Mouse (Mus musculus) cerebellum, adult 11 months (tissue): Measurements from ENCODE around the gene Coro7.

Source experiments
- DNase-seq: peaks from one replicate; pipeline ENCODE4 v3.0.0; 2022

The Coro7 gene

DNA sequence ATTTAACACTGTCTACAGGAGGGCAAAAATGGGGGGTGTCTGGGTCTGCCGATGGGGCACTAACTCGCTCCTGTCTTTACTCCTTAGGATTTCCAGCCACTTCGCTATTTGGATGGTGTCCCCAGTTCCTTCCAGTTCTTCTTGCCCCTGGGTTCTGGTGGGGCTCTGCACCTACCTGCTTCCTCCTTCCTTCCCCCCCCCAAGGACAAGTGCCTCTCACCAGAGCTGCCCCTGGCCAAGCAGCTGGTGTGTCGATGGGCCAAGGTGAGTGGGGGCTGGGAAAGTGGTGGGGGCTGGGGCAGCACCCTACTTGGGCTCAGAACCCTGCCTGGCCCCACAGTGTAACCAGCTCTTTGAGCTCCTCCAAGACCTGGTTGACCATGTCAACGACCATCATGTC is 68.4 kb downstream of the Coro7 start:
- DNase-seq, result no peak

- DNase-seq, result no peak
Measured at GRCm38 (mm10) chr16:4608532-4609059, 71.0 kb downstream of the Coro7 start.

DNA sequence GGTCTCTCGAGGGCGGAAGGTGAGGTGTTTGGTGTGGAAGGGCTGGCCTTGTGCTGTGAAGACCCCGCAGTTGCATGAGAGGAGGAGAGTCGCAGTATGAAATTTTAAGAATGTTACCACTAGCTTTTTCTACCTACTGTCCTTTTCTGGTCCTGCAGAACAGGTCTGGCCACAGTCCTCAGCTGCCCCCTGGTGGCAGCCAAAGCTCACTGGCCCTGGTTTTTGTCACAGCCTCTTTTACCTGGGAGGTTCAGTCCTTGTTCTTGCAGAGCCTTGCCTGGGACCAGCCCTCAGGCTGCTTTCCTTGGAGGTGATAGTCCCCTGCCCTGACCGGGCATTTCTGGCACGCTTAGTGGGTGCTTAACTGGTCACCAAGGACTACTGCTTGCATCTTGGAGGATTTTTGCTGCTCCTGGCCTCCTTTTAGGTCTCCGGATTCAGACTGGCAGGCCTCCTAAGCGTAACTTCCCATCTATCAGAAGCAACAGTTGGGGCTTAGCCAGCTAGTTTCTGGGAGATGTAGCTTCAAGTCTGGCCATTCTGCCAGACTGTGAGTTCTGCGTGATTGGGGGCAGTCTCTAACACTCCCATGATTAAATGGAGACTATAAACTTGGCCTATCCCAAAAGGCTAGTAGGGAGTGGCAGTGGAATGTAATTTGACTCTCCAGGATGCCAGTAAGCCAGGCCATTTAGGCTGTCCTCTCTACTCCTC is 71.6 kb downstream of the Coro7 start:
- peak; percentile 82 for DNase-seq

DNA sequence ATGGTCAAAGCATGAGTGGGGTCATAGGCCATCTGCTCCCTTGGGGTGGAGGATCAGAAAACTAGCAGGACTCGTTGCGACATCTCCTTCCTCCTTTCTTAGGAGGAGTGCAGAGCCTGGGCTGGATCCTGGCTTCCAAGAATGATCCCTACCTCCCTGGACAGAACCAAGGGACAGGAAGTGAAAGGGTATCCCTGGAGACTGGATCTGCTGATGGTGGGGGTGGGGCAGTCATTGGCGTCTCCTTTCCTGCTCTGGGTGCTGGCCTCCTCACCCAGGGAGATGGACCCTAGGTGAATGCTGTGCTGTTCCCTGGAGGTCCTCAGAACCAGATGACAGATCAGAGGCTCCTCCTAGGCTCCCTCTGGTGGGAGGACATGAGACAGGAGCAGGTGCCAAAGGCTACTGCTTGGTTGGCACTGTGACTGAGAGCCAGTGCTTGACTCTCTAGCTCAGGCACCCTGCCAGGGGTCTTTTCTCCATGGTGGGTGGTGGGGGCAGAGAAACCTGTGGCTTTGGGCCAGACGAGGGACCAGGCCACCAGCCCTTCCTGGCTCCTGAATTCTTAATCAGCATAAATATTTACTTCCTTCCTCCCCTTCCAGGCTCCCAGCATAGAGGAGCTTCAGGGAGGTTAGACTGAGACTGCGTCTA is 73.0 kb downstream of the Coro7 start:
- no peak for DNase-seq

GRCm38 (mm10) chr16:4605514-4606131 is 74.0 kb downstream of the Coro7 start:
- no peak for DNase-seq

DNA sequence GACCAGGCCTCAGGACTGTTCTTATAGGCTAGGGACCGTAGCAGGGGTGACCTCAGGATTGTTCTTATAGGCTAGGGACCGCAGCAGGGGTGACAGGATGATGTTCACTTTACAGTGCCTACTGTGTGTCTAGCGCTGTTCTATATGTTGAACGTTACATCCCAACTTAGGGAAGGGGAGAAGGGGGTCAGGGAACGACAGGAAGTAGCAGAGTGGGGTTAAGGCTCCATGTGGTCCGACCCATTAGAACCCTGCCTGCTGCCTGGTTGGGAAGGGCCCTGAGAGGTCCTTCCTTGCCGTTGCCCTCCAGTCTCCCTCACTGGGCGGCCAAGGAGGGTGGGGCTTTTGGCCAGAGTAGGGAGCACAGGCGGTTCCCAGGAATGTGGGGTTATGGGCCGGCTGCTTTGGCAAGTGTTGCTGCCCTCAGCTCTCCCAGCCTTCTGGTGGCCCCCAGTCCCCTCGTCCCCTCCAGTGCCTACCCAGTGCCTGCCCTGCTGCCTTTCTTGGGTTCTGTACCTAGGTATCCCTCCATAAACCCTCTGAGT is 75.2 kb downstream of the Coro7 start:
- no peak for DNase-seq

GRCm38 (mm10) chr16:4603453-4603837 is 76.1 kb downstream of the Coro7 start:
- no peak for DNase-seq

DNA sequence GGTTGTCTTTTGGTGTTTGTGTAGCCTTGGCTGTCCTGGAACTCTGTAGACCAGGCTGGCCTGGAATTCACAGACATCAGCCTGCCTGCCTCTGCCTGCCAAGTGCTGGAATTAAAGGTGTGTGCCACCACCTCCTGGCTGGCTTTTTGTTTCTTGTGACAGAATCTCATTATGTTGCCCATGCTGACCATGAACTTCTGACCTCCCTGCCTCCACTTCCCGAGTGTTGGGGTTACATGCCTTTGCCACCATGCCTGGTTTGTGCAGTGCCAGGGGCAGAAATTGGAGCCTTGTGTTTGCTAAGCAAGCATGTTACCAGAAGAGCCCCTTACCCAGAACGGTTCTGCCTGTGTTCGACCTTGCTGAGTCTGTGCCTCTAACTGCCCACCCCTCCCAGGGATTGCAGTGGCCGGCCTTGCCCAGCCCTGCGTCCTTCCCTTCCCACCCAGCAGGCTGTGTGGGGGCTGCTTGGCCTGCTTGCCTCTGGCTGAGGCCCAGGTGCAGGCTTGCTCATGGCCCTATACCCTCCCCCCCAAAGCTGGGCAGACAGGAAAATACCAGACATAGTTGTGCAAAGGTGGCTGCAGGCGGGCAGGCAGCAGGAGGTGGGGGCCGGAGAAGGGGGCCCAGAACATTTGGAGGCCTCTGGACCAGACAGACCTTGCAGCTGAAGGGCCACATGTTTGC is 76.7 kb downstream of the Coro7 start:
- DNase-seq, result no peak

- no peak for DNase-seq
Measured at GRCm38 (mm10) chr16:4602189-4602588, 77.4 kb downstream of the Coro7 start.

DNA sequence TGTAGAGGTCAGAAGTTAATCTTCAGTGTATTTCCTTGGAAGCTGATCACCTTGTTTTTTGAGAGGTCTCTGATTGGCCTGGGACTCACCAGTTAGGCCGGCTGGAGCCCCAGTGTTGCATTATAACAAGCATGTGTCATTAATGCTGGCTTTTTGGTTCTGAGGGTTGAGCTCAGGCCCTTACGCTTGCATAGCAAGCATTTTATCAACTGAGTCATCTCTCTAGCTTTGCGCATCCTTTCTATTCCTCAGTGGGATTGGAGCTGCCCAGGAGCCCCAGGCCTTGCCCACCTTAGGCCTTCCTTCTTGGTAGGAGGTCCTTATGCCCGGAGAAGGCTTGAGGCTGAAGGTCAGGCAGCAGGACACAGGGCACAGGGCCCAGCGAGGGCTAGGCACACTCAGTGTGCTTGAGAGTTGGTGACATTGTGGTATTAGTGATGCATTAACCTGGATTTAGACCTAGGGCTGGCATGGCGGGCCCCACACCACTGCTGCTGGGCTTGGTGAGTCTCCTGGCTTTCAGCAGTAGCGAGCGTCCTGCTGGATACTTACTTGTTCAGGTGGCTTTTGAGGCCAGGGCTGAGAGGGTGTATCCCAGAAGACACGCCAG is 78.8 kb downstream of the Coro7 start:
- DNase-seq, result no peak

- DNase-seq, result no peak
Measured at GRCm38 (mm10) chr16:4599616-4600015, 80.0 kb downstream of the Coro7 start.

DNA sequence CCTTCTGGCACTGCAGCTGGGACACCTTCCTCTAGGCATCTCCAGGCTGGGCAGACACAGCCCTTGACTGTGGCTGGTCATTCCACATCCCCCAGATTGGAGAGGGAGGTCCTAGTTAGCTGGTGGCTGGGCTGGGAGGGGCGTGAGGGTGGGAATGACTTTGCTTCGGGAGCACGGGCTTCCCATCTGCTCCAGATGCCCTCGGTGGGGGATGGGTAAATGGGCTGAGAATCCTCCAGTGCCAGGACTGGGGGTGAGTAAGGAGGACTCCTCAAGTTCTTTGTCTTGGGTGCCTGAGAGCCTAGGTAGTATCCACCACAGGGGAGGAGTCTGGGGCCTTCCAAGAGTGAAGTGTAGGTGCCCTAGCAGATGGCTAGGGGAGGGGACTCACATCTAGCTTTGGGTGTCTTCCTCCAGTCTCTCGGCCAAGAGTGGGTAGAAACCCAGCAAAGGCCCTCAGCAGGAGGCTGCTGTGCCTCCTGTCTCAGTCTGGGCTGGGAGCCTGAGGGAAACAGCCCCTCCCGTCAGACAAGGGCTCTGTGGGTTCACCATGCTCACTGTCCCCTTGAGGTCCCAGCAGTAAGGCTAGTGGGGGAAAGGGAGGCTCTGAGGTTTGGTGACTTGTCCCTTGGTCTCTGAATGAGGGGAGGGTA is 80.6 kb downstream of the Coro7 start:
- no peak for DNase-seq

GRCm38 (mm10) chr16:4598041-4598440 is 81.5 kb downstream of the Coro7 start:
- DNase-seq, result no peak

DNA sequence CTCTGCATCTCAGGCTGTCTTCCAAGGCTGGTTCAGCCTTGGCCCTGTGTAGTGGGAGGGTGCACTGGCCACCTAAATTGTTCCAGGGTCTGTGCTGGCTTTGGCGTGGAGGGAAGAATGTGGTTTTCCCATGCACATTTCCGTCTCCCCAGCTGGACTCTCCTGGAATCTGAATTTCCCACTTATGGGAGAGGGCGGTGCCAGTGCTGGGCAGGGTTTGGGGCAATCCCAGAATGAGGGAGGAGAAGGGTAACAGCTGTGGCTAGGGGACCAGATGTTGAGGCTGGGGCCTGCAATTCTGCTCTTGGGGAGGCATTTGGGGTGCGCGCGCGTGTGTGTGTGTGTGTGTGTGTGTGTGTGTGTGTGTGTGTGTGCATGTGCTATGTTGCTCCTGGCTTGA is 82.3 kb downstream of the Coro7 start:
- DNase-seq, result no peak

DNA sequence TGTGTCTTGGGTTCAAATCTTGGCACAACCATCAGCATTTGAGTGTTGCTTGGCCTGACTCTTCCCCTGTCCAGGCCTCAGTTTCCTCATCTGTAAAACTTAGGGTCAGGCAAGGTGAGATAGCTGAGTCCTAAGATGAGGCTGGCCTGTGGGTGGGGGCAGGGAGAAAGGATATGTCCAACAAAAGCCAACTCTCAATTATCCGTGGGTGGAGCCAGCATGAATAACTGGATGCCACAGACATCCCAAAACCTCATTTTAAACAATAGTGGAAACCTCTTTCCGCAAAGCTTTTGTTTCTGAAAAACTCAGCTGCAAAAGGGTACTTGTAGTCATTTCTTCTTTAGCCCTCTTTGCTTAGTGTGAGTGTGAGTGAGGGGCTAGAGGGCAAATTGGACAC is 82.7 kb downstream of the Coro7 start:
- DNase-seq, result no peak

DNA sequence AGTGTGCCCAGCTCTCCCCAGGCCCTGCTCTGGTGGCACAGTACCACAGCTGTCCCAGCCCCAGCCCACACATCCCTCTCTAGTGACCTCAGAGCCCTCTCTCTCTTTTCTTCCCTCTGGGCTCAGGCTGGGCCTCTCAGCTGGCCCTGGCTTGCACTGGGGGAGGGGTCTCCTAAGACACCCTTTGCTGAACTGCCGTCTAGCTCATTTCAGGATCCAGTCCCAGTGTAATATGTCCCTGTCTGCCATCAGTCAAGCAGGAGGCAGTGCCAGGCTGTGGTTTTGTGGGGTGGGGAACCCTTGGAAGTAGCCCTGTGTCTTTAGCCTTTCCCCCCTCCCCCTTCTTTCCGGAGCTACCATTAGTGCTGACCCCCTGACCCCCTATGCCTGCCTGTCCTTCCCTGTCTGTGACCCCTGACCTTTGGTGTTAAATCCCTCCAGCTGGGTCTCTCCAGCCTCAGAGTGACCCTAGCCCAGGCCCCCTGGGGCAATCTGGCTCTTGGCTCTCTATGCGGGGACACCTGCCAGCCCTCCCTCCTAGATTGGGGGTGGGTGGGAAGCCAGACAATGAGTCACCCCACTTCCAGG is 83.3 kb downstream of the Coro7 start:
- DNase-seq, result no peak

DNA sequence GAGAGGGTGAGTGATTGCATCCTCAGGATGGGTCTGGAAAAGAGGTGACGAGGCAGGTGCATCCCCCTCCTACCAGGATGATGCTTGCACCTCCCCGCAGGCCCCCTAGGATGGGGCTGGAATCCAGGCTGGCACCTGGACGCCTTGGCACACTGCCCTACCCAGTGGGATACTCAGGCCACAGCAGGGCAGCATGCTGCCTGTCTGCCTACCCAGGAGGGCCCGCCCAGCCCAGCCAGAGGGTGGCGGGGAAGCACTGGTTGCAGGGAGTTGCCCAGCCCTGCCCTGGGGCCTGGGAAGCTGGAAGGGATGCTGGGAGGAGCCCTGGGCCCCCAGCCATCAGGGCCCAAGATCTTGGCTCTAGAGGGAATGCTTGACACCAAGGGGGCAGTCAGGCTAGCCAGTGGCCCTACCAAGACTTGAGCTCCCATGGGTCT is 84.0 kb downstream of the Coro7 start:
- peak; percentile 60 for DNase-seq

- no peak for DNase-seq
Measured at GRCm38 (mm10) chr16:4594814-4595526, 84.6 kb downstream of the Coro7 start.

DNA sequence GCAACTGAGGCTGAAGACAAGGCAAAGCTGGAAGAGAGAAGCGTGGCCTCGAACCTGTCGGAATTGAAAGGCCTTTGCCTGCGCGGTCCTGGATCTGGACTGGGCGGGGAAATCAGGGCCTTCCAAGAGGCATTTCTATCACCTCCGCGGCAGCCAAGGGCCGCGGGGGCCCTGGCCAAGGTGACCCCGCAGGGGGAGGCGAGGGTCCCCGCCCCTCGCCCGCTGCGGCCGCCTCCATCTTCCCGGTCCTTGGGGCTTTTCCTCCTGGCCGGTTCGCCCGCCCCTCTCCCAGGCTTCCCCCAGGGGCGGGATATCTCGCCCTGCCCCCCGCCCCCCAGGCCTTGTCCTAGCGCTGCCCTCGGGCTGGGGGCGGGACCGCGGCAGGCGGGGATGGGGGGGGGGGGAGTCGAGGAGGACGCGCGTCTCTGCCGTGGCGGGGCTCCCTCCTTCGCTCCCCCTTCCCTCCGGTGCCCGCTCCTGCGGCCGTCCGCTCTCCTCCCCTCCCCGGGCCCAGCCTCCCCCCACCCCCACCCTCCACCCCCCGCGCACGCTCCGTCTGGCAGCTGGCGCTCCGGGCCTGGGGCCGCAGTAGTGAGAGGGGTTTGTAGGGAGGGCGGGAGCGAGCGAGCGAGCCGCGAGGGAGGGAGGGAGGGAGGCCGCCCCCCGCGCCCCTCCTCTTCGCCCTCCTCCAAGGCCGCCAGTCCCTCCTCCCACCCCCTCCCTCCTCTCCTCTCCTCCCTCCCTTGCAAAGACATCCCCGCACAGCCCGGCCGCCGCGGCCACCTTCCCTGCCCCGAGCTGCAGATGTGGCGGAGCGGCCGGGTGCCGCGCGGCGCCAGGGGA is 85.4 kb downstream of the Coro7 start, which contains the start of gene Glis2:
Gene Glis2 (plus strand): TSS at position 743 of the 843 bp plus-strand sequence.
- DNase-seq, result peak; percentile 49
